Mouse (Mus musculus) MEL (cell line): ENCODE results near the gene Npas4. TPM values are rescaled to one million over a fixed set of nuclear protein-coding genes. Genes with fewer than 3 reads are reported as not detected.

Experiments used
- DNase-seq: peaks from one replicate; pipeline ENCODE4 v3.0.0; 2011; ENCODE audit warnings: low read depth, low spot score
- H3K27ac ChIP-seq: 2 replicates; pipeline ENCODE4 v1.5.1; 2012; ENCODE audit warnings: low read depth, mild to moderate bottlenecking, control low read depth, low read length, moderate library complexity; ENCODE audit not compliant: control insufficient read depth
- H3K27me3 ChIP-seq, 2 experiments: fragments of 150-350 bp in 1 of 2; sonication (generic) in 1 of 2; 2 replicates each; pipeline ENCODE4 v1.6.1; 2012; ENCODE audit warnings: low read length in 2 of 2, mild to moderate bottlenecking in 2 of 2, improper control_type of control experiment in 1 of 2, moderate library complexity in 1 of 2; ENCODE audit not compliant: insufficient read depth in 2 of 2, control insufficient read depth in 1 of 2
- H3K36me3 ChIP-seq, 2 experiments: 2 replicates each; pipeline ENCODE4 v1.6.1; 2012 to 2014; ENCODE audit warnings: low read length in 2 of 2, improper control_type of control experiment in 1 of 2, inconsistent platforms in 1 of 2, mild to moderate bottlenecking in 1 of 2; ENCODE audit not compliant: insufficient read depth in 2 of 2, control insufficient read depth in 1 of 2
- H3K4me1 ChIP-seq, 2 experiments: fragments of 150-350 bp in 1 of 2; sonication (generic) in 1 of 2; 2 replicates each; pipeline ENCODE4 v1.6.1; 2012; ENCODE audit warnings: low read length in 2 of 2, improper control_type of control experiment in 1 of 2, mild to moderate bottlenecking in 1 of 2; ENCODE audit not compliant: insufficient read depth in 2 of 2, control insufficient read depth in 1 of 2
- H3K4me3 ChIP-seq, 2 experiments: fragments of 150-350 bp in 1 of 2; sonication (generic) in 1 of 2; 2 replicates each; pipeline ENCODE4 v1.5.1; 2012; ENCODE audit warnings: low read depth in 2 of 2, low read length in 2 of 2, mild to moderate bottlenecking in 2 of 2, moderate library complexity in 2 of 2, control low read depth in 1 of 2, improper control_type of control experiment in 1 of 2; ENCODE audit not compliant: control insufficient read depth in 1 of 2, insufficient read depth in 1 of 2
- H3K79me2 ChIP-seq: 2 replicates; pipeline ENCODE4 v1.6.1; 2012; ENCODE audit warnings: mild to moderate bottlenecking, low read length, moderate library complexity; ENCODE audit not compliant: control insufficient read depth, poor library complexity, insufficient read depth
- H3K9ac ChIP-seq: 2 replicates; pipeline ENCODE4 v1.6.1; 2012; ENCODE audit warnings: low read depth, mild to moderate bottlenecking, control low read depth, low read length, moderate library complexity; ENCODE audit not compliant: control insufficient read depth, poor library complexity, severe bottlenecking
- H3K9me3 ChIP-seq: fragments of 150-350 bp; sonication (generic); replicated peaks from 2 replicates; pipeline ENCODE4 v1.6.1; 2012; ENCODE audit warnings: mild to moderate bottlenecking, low read length, improper control_type of control experiment, moderate library complexity; ENCODE audit not compliant: insufficient read depth
- BHLHE40 ChIP-seq: IDR thresholded peaks from 2 replicates; pipeline ENCODE4 v1.6.1; 2012; ENCODE audit warnings: low read depth, mild to moderate bottlenecking, inconsistent platforms, low read length, improper control_type of control experiment, borderline replicate concordance
- CHD2 ChIP-seq: IDR thresholded peaks from 2 replicates; pipeline ENCODE4 v1.6.1; 2011; ENCODE audit warnings: low read length, improper control_type of control experiment
- E2F4 ChIP-seq: IDR thresholded peaks from 2 replicates; pipeline ENCODE4 v1.6.1; 2011; ENCODE audit warnings: low read depth, low read length, improper control_type of control experiment, borderline replicate concordance
- EP300 ChIP-seq, 2 experiments: IDR thresholded peaks; 2 replicates each; pipeline ENCODE4 v1.6.1; 2011; ENCODE audit warnings: improper control_type of control experiment in 2 of 2, low read length in 2 of 2, low read depth in 1 of 2, mild to moderate bottlenecking in 1 of 2
- ETS1 ChIP-seq: IDR thresholded peaks from 2 replicates; pipeline ENCODE4 v1.6.1; 2012; ENCODE audit warnings: low read depth, mild to moderate bottlenecking, inconsistent platforms, low read length, improper control_type of control experiment, moderate library complexity
- GABPA ChIP-seq: IDR thresholded peaks from 2 replicates; pipeline ENCODE4 v1.6.1; 2012; ENCODE audit warnings: low read depth, mild to moderate bottlenecking, inconsistent platforms, low read length, improper control_type of control experiment, moderate library complexity
- GATA1 ChIP-seq: IDR thresholded peaks from 2 replicates; pipeline ENCODE4 v1.6.1; 2011; ENCODE audit warnings: low read depth, low read length, improper control_type of control experiment
- JUND ChIP-seq: IDR thresholded peaks from 2 replicates; pipeline ENCODE4 v1.6.1; 2011; ENCODE audit warnings: low read depth, mild to moderate bottlenecking, improper control_type of control experiment, low read length
- KAT2A ChIP-seq: conservative IDR thresholded peaks from 2 replicates; pipeline ENCODE4 v1.6.1; 2012; ENCODE audit warnings: low read depth, low read length, improper control_type of control experiment, inconsistent platforms
- MAX ChIP-seq: IDR thresholded peaks from 2 replicates; pipeline ENCODE4 v1.6.1; 2011; ENCODE audit warnings: low read length, improper control_type of control experiment
- MYB ChIP-seq: IDR thresholded peaks from 2 replicates; pipeline ENCODE4 v1.6.1; 2011; ENCODE audit warnings: mild to moderate bottlenecking, low read depth, low read length, improper control_type of control experiment
- MYC ChIP-seq: IDR thresholded peaks from 2 replicates; pipeline ENCODE4 v1.6.1; 2011; ENCODE audit warnings: low read depth, mild to moderate bottlenecking, low read length, improper control_type of control experiment, moderate library complexity
- NELFE ChIP-seq: IDR thresholded peaks from 2 replicates; pipeline ENCODE4 v1.6.1; 2011; ENCODE audit warnings: low read depth, low read length, improper control_type of control experiment
- POLR2A ChIP-seq, 2 experiments: IDR thresholded peaks; 2 replicates each; pipeline ENCODE4 v1.6.1; 2011 to 2012; ENCODE audit warnings: low read length in 2 of 2, mild to moderate bottlenecking in 2 of 2, control low read depth in 1 of 2, improper control_type of control experiment in 1 of 2, low read depth in 1 of 2, moderate library complexity in 1 of 2; ENCODE audit not compliant: control insufficient read depth in 1 of 2, insufficient read depth in 1 of 2, poor library complexity in 1 of 2
- POLR2AphosphoS2 ChIP-seq: IDR thresholded peaks from 2 replicates; pipeline ENCODE4 v1.6.1; 2011; ENCODE audit warnings: low read length, improper control_type of control experiment
- RAD21 ChIP-seq: IDR thresholded peaks from 2 replicates; pipeline ENCODE4 v1.6.1; 2011; ENCODE audit warnings: mild to moderate bottlenecking, low read depth, low read length, improper control_type of control experiment
- TAL1 ChIP-seq: IDR thresholded peaks from 2 replicates; pipeline ENCODE4 v1.6.1; 2012; ENCODE audit warnings: mild to moderate bottlenecking, inconsistent platforms, low read length, moderate library complexity, mixed read lengths
- ZKSCAN1 ChIP-seq: IDR thresholded peaks from 2 replicates; pipeline ENCODE4 v1.6.1; 2012; ENCODE audit warnings: low read depth, mild to moderate bottlenecking, inconsistent platforms, low read length, improper control_type of control experiment, moderate library complexity
- ZMIZ1 ChIP-seq: IDR thresholded peaks from 2 replicates; pipeline ENCODE4 v1.6.1; 2012; ENCODE audit warnings: low read depth, mild to moderate bottlenecking, inconsistent platforms, low read length, improper control_type of control experiment, moderate library complexity
- ZNF384 ChIP-seq: IDR thresholded peaks from 2 replicates; pipeline ENCODE4 v1.6.1; 2012; ENCODE audit warnings: low read depth, mild to moderate bottlenecking, inconsistent platforms, low read length, improper control_type of control experiment
- polyA plus RNA-seq, 2 experiments: library from polyadenylated mRNA; stranded (reverse) in 1 of 2; unstranded in 1 of 2; fragments of >175 nt in 1 of 2; fragments of >200 nt in 1 of 2; gene quantifications; 2 replicates each; pipeline versions ENCODE4 v1.2.1 to v1.2.4; 2012; ENCODE audit warnings: low replicate concordance in 2 of 2, low read depth in 1 of 2; ENCODE audit not compliant: insufficient read length in 2 of 2, insufficient read depth in 1 of 2, missing spikeins in 1 of 2
- total RNA-seq: library from RNA; depleted of rRNA; stranded (reverse); fragments of 300-350 nt; gene quantifications from 2 replicates; pipeline ENCODE4 v1.2.3, GENCODE M21; 2012

Gene Npas4
- total and polyA plus RNA-seq, 3 experiments: not detected

DNA sequence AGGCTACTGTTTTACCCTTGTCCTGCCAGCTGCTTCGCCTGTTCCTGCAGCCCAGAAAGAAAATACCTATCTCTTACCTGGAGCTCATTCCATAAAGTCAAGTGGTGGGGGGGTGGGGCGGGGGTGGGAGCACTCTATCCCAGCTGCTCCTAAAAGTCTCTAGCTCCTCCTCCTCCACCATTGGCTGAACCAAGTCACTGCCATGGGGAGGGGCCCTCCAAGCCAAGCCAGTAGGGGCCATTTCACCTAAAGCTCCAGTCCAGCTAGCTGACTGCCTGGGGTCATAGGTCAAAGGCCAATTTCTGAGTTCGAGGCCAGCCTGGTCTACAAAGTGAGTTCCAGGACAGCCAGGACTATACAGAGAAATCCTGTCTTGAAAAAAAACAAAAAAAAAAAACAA lies 42.6 kb upstream of the Npas4 start:
- no peak overlapping the region for H3K4me3 ChIP-seq
- H3K36me3 ChIP-seq: no peaks in the 10 kb centered on the region
- H3K9me3 ChIP-seq: no peaks in the 10 kb centered on the region
- H3K27me3 ChIP-seq: no peaks in the 10 kb centered on the region
- H3K27ac ChIP-seq: no peak overlapping the region
- no peaks in the 10 kb centered on the region for H3K79me2 ChIP-seq
- no peak for DNase-seq
- H3K4me1 ChIP-seq: peaks cover 0 to 3% of the 10 kb centered on the region in 2 experiments; a peak in 1 of 4 replicates
- no peak overlapping the region for H3K9ac ChIP-seq
- TF ChIP-seq EP300 (IDR thresholded peaks at IDR 0.05; ENCODE audit: low read depth in 1 of 2, low read length in 2 of 2) (no peak), JUND (no peak), NELFE (no peak), MYB (no peak), MAX (no peak), GATA1 (no peak), GABPA (no peak), TAL1 (no peak), RAD21 (no peak), POLR2A (IDR thresholded peaks at IDR 0.05; ENCODE audit: control insufficient read depth in 1 of 2, insufficient read depth in 1 of 2, low read depth in 1 of 2, low read length in 2 of 2, poor library complexity in 1 of 2) (no peak), BHLHE40 (no peak), KAT2A (no peak), ZMIZ1 (no peak), POLR2AphosphoS2 (no peak), ETS1 (no peak), E2F4 (no peak), MYC (no peak), ZNF384 (no peak)

DNA sequence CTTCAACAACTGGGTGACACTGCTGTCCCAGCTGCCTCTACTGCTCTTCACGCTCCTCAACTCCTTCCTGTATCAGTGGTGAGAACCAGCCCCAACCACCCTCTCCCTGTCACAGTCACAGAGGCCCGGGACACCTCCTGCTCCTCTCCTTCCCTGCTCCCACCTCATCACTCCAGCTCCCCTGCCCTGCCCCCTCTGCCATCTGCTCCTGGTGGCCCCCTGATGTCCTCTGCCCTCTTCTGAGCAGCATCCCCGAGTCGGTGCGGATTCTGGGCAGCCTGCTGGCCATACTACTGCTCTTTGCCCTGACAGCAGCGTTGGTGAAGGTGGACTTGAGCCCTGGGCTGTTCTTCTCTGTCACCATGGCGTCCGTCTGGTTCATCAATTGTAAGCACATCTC lies 36.0 kb upstream of the Npas4 start:
- H3K9ac ChIP-seq: no peak overlapping the region
- no peak for DNase-seq
- no peaks in the 10 kb centered on the region for H3K9me3 ChIP-seq
- TF ChIP-seq ZKSCAN1 (no peak), CHD2 (no peak)
- TF ChIP-seq, all 39 proteins: peak for 0
- H3K79me2 ChIP-seq: no peaks in the 10 kb centered on the region; the same call in 1 of the 2 replicates
- H3K27ac ChIP-seq: no peak overlapping the region
- H3K27me3 ChIP-seq: no peaks in the 10 kb centered on the region
- H3K4me1 ChIP-seq: no peaks in the 10 kb centered on the region; a peak in 1 of 4 replicates
- peaks cover 0 to 2% of the 10 kb centered on the region in 2 experiments; a peak in 1 of 4 replicates for H3K36me3 ChIP-seq
- H3K4me3 ChIP-seq: no peak overlapping the region
